Mouse (Mus musculus): ENCODE measurements around the gene Ablim1.

Gene Ablim1

DNA sequence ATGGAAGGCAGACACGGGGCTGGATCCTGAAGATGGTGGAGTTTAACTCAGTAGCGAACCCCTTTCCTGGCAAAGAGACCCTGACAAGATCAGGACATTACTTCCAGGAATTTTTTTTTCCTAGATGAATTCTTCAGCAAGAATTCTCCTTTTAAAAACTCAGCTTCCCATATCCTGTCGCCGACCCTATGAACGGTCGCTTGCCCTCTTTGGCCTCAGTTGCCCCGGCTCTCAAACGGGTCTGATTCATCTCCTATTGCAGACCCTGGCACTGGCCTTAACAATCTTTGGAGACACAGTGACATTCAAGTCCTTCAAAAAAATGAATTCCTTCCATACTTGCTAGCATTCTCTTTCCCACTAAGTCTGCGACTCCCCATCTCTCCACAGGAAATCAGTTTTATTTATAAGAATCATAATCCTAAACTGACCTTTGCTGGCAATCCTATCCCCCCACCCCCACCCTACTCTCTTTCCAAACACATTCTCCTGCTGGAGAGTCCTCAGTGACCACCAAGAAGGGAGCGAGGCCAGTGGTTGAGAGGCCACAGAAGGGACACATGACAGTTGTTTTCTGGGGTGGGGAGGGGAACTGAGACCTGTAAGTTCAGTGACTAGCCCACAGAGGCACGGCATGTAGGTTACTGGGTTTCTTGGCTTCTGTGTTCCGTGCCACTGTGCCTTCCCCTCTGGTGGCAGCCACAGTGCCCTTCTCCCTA, 311.8 kb downstream of the Ablim1 start:
- no peak for DNase-seq

GRCm38 (mm10) chr19:57001926-57002325, 312.8 kb downstream of the Ablim1 start:
- no peak for DNase-seq

DNA sequence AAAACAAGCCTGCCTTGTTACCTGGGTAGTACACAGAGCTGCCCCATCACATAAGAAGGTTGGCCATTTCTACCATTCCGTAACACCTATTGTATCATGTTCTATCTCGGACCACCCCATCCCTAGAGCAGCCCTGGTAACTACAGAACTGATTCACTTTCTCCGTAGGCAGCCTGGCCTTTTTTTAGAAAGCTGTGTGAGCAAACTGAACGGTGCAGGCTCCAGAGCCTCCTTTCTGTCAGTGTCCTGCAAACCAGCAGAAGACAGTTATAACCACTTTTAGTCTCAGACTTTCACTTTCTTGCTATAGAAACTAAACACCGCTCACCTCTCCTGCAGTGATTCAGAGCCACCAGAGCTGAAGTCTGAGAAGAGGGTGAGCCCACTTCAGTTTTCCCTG, 314.1 kb downstream of the Ablim1 start:
- no peak for DNase-seq

DNA sequence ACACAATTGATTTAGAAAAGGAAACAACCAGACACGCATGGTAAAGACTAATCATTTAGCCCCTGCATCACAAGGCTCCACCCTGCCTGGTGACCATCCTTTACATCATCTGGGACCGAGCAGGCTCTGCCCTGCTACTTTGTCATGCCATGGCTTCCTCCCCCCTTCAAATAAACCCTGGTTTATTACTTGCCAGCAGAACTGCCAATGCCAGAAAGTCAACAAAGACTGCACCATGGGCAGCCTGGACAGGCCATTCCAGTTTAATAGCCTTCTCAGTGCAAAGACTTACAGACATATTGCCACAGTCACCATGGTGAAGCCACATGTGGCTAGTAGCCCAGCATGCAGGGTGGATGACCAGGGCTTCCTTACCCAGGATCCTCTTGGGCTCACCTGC, 314.9 kb downstream of the Ablim1 start:
- no peak for DNase-seq

GRCm38 (mm10) chr19:56998910-56999309, 315.8 kb downstream of the Ablim1 start:
- DNase-seq, result no peak

- DNase-seq, result no peak
Observed at GRCm38 (mm10) chr19:56998331-56998730, 316.4 kb downstream of the Ablim1 start.

DNA sequence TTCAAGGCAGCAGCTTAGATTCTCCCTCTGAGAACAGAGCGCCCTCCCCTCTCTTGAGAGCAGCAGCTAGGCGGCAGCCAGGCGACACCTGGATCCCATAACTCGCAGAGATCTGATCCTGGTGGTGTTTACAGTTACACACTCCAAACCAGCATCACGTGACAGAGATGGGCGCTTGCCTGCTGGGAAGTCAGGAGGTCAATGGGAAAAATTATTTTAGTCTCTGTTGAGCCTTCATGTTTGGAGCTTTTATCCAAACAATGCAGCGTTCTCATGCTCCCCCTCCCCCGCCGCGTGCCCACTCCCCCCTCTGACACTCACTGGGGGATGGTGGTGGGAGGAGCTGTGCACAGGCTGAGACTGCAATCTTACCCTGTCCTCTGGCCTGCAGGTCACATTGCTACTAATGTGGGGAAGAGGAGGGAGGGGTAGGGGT, 317.5 kb downstream of the Ablim1 start:
- DNase-seq, result peak; percentile 88

- DNase-seq, result no peak
Observed at GRCm38 (mm10) chr19:56995441-56995840, 319.3 kb downstream of the Ablim1 start.

DNA sequence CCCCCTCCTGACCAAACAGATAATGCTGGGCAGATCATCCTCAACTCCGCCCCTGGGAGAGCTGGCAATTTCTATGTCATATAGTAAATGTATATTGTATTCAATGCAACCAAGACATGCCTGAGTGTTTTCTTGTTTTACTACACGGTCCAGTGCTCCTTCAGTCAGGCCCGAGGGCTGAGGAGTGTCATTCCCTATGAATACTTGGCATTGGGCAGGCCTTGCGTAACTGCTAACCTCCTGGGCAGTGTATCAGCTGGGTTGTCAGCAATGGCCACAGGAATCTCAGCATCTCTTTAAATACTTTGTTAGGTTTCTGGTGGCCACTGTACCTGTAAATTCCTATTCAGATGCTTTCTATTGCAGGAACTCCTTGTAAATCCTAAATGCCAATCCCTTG, 320.1 kb downstream of the Ablim1 start:
- no peak for DNase-seq

DNA sequence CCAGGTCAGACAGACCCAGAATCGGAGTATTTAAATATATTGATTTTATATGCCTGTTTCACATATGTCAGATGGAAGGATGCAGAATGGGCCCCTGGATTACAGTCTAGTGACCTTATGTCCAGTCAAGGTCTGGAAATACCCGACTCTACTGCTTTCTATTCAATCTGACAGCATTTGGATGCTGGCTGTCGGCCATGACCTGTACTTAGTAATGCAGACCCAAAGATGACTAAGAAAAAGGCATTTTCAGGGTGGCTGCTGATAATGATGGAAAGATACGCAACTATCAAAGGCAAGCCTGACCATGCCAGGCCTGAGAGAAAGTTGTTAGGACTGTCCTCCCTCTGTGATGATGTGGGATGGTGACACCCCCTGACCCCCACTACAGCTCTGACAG, 321.0 kb downstream of the Ablim1 start:
- no peak for DNase-seq

DNA sequence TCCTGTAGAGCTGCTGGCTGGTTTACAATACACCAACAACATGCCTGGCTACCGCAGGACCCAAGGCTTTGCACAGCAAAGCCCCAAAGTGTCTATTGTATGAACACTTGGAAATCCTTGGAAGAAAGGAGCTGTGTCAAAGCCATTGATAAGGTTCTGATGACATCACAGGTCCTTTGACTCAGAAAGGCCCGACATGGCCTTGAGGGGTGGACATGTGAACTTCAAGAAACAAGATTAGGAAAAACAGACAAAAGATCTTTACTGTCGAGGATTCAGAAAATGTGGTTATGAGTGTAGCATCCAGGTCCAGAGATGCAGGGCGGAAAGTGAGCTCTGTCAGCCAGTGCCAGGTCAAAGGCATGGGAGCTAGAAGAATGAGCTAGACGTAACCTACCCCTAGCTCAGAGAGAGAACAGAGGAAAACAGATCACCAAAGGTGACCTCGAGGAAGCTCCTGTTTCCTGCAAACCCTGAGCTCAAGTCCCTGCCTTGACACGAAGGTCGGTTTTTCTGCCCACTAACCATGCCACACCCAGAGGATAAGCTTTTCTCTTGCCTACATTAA, 321.7 kb downstream of the Ablim1 start:
- DNase-seq, result no peak

DNA sequence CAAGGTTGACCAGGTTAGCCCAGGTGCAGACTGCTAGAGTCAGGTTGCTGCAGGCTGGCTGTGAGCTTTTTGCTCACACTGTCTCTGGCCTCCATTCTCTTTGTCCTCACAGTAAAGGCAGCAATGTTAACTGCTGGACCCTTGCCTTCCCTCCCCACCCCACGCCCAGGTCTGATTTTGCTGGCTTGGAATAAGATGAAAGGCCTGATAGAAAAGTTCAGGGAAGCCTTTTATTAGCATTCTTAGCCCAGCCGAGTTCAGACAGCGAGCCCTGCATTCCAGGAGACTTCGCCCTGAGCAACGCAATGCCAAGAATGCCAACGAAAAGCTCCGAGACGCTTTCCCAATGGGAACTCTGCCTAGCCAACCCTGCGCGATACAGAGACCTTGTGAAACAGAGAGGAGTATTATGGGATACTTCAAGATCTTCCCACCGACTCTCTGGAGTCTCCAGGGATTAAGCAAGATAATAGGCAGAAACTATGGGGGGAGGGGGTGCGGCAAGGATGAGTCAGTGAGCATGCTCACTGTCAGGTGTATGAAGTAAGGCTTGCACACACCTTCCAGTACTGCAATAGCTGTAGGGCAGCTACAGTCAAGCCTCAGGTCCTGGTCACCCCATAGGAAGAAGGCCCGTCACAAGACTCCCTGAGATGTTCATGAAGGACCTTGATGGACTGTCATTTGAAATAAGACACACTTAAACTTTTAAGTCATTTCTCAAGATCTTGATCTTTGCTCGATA, 324.2 kb downstream of the Ablim1 start:
- peak; percentile 65 for DNase-seq

DNA sequence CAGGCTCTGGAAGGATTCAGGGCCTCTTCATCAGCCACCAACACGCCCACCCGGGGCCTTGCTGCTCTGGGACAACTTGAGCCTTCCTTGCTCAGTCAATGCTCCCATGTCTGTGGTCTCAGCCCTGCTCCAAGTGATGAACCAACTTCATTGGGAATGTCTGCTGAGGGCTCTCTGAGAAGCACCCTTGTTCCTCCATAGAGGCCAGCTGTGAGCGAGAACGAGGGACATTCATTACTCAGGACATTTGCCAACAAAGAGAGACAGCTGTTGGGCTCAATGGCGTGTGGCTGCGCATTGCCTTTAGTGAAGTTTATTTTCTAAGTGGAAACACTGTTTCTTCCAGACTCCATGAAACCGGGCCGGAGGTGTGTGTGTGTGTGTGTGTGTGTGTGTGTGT, 325.5 kb downstream of the Ablim1 start:
- DNase-seq, result no peak

DNA sequence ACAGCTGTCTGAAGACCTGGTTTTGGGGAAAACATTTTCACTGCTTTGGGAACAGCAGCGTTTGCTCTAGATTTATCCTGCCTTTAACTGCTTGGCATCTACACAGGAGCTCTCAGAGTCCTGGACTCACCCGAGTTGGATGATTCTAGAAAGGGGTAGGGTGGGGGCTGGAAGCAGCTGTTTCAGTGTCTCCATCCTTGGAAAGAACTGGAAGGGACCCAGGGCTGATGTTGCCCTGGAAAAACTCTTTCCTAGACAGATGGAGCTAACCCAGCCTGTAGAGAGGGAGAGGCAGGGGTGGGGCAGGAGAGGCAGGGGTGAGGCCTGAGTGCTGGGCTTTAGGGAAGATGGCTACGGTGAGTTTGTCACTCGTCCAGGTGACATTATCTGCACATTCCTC, 330.5 kb downstream of the Ablim1 start:
- DNase-seq, result no peak

GRCm38 (mm10) chr19:56983757-56984156, 331.0 kb downstream of the Ablim1 start:
- DNase-seq, result no peak
